Mouse (Mus musculus) liver, embryonic 16.5 days (tissue): ENCODE data around the gene Itpa. TPM values are rescaled to one million over a fixed set of nuclear protein-coding genes. Genes with fewer than 3 reads are reported as not detected.

Experiments used
- ATAC-seq: fragments of 200-750 bp; cut with Nextera tagmentation; 2 replicates; pipeline ENCODE4 v1.8.0; 2017; ENCODE audit warnings: low read depth, mild to moderate bottlenecking, moderate number of reproducible peaks, moderate library complexity
- H3K27ac ChIP-seq: fragments of 300-500 bp; sonication (generic); 2 replicates; pipeline ENCODE4 v1.5.1; 2014; ENCODE audit warnings: mild to moderate bottlenecking, low read length
- H3K27me3 ChIP-seq: fragments of 300-500 bp; sonication (generic); 2 replicates; pipeline ENCODE4 v1.6.1; 2014; ENCODE audit warnings: low read depth, low read length, mixed read lengths; ENCODE audit not compliant: control insufficient read depth, insufficient read depth
- H3K36me3 ChIP-seq: fragments of 300-500 bp; sonication (generic); 2 replicates; pipeline ENCODE4 v1.6.1; 2014; ENCODE audit warnings: mild to moderate bottlenecking; ENCODE audit not compliant: control insufficient read depth, insufficient read depth
- H3K4me1 ChIP-seq: fragments of 300-500 bp; sonication (generic); 2 replicates; pipeline ENCODE4 v1.6.1; 2014; ENCODE audit warnings: low read depth, low read length, mixed read lengths; ENCODE audit not compliant: control insufficient read depth
- H3K4me2 ChIP-seq: fragments of 300-500 bp; sonication (generic); 2 replicates; pipeline ENCODE4 v1.6.1; 2014; ENCODE audit warnings: low read depth, low read length, mixed read lengths
- H3K4me3 ChIP-seq: fragments of 300-500 bp; sonication (generic); 2 replicates; pipeline ENCODE4 v1.5.1; 2014; ENCODE audit warnings: low read depth, mild to moderate bottlenecking, low read length
- H3K9ac ChIP-seq: fragments of 300-500 bp; sonication (generic); 2 replicates; pipeline ENCODE4 v1.6.1; 2014; ENCODE audit warnings: low read depth, low read length
- H3K9me3 ChIP-seq: fragments of 300-500 bp; sonication (generic); replicated peaks from 2 replicates; pipeline ENCODE4 v1.6.1; 2016; ENCODE audit warnings: low read length; ENCODE audit not compliant: control insufficient read depth
- WGBS: fragments of 180-500 bp; shearing (Covaris S2); extraction: QIAGEN DNeasy Blood & Tissue Kit; methylation state at CpG from one replicate; pipeline ENCODE4 v1.1.7; 2014; ENCODE audit not compliant: insufficient replicate concordance; 5-methylcytosine and 5-hydroxymethylcytosine counted together
- polyA plus RNA-seq: library from polyadenylated mRNA; unstranded; fragments of >200 nt; fragmentation: Nextera tagmentation; extraction: Ambion mirVana; gene quantifications from 2 replicates; pipeline ENCODE4 v1.2.1, GENCODE M21; 2015

The Itpa gene
- polyA plus RNA-seq, 1 experiment from 2014 or later, result 37.0 TPM

- ATAC-seq, result no peak
Measured at GRCm38 (mm10) chr2:130697821-130698266, 30.4 kb downstream of the Itpa start.

GRCm38 (mm10) chr2:130704040-130705001, 36.9 kb downstream of the Itpa start:
- H3K27ac ChIP-seq, result no peak overlapping the region
- H3K9ac ChIP-seq, result no peak overlapping the region
- no peak for ATAC-seq
- peaks cover 3% of the 10 kb centered on the region; the same call in 1 of the 2 replicates for H3K4me1 ChIP-seq
- no peaks in the 10 kb centered on the region for H3K36me3 ChIP-seq
- no peak overlapping the region for H3K4me3 ChIP-seq
- H3K4me2 ChIP-seq, result no peak overlapping the region
- 52% methylated on average over 9 of the region's 9 CpGs for WGBS
- no peaks in the 10 kb centered on the region for H3K9me3 ChIP-seq
- peaks cover 6% of the 10 kb centered on the region for H3K27me3 ChIP-seq

More at GRCm38 (mm10) chr2:130697821-130698266, 30.4 kb downstream of the Itpa start:
- WGBS, result 22% methylated on average over 14 of the region's 14 CpGs
- H3K4me3 ChIP-seq, result peak overlapping the region; percentile 55
- H3K4me1 ChIP-seq, result peaks cover 3% of the 10 kb centered on the region; the same call in 1 of the 2 replicates
- H3K27me3 ChIP-seq, result peaks cover 43% of the 10 kb centered on the region
- H3K4me2 ChIP-seq, result peak overlapping the region; percentile 80
- no peak overlapping the region for H3K9ac ChIP-seq
- no peaks in the 10 kb centered on the region for H3K9me3 ChIP-seq
- no peak overlapping the region for H3K27ac ChIP-seq
- no peaks in the 10 kb centered on the region for H3K36me3 ChIP-seq

GRCm38 (mm10) chr2:130705178-130705577, 37.8 kb downstream of the Itpa start:
- Histone ChIP-seq H3K27me3 (no peaks in the 10 kb centered on the region), H3K4me3 (no peak overlapping the region), H3K4me1 (peaks cover 3% of the 10 kb centered on the region; the same call in 1 of the 2 replicates), H3K9ac (no peak overlapping the region), H3K27ac (no peak overlapping the region), H3K9me3 (no peaks in the 10 kb centered on the region), H3K36me3 (no peaks in the 10 kb centered on the region), H3K4me2 (no peak overlapping the region)
- 67% methylated on average over 6 of the region's 6 CpGs for WGBS
- ATAC-seq, result no peak

- WGBS, result 49% methylated on average over 4 of the region's 4 CpGs
- peak; percentile 64 for ATAC-seq
Measured at GRCm38 (mm10) chr2:130706602-130707001, 39.2 kb downstream of the Itpa start.

GRCm38 (mm10) chr2:130707057-130707456, 39.6 kb downstream of the Itpa start:
- no peaks in the 10 kb centered on the region for H3K9me3 ChIP-seq
- H3K27me3 ChIP-seq, result no peaks in the 10 kb centered on the region
- no peak overlapping the region for H3K9ac ChIP-seq
- H3K27ac ChIP-seq, result peak overlapping the region; percentile 52
- no peak overlapping the region for H3K4me2 ChIP-seq
- 0 out of 2 replicates have a peak, but pooled peaks have one; percentile 48 for ATAC-seq
- H3K4me3 ChIP-seq, result no peak overlapping the region
- 19% methylated on average over 10 of the region's 10 CpGs for WGBS
- H3K36me3 ChIP-seq, result no peaks in the 10 kb centered on the region
- H3K4me1 ChIP-seq, result peaks cover 3% of the 10 kb centered on the region; the same call in 1 of the 2 replicates

More at GRCm38 (mm10) chr2:130706602-130707001, 39.2 kb downstream of the Itpa start:
- Histone ChIP-seq H3K9ac (no peak overlapping the region), H3K27ac (peak overlapping the region; percentile 52), H3K27me3 (no peaks in the 10 kb centered on the region), H3K4me3 (no peak overlapping the region), H3K4me2 (no peak overlapping the region), H3K4me1 (peaks cover 3% of the 10 kb centered on the region; the same call in 1 of the 2 replicates), H3K36me3 (no peaks in the 10 kb centered on the region), H3K9me3 (no peaks in the 10 kb centered on the region)

GRCm38 (mm10) chr2:130717951-130718350, 50.5 kb downstream of the Itpa start:
- Histone ChIP-seq H3K9me3 (no peaks in the 10 kb centered on the region), H3K27ac (no peak overlapping the region), H3K27me3 (no peaks in the 10 kb centered on the region), H3K4me2 (no peak overlapping the region), H3K4me3 (no peak overlapping the region), H3K36me3 (no peaks in the 10 kb centered on the region; the same call in 1 of the 2 replicates), H3K4me1 (no peaks in the 10 kb centered on the region), H3K9ac (no peak overlapping the region)
- ATAC-seq, result no peak
- 50% methylated on average over 6 of the region's 6 CpGs for WGBS

GRCm38 (mm10) chr2:130724369-130724768, 57.0 kb downstream of the Itpa start:
- Histone ChIP-seq H3K9me3 (no peaks in the 10 kb centered on the region), H3K4me1 (no peaks in the 10 kb centered on the region), H3K27me3 (no peaks in the 10 kb centered on the region), H3K36me3 (peaks cover 14% of the 10 kb centered on the region), H3K4me3 (no peak overlapping the region), H3K4me2 (no peak overlapping the region), H3K27ac (no peak overlapping the region), H3K9ac (no peak overlapping the region)
- no peak for ATAC-seq
- WGBS, result 62% methylated on average over 4 of the region's 4 CpGs

- Histone ChIP-seq H3K27me3 (no peaks in the 10 kb centered on the region), H3K4me3 (no peak overlapping the region), H3K4me1 (no peaks in the 10 kb centered on the region), H3K27ac (no peak overlapping the region), H3K4me2 (no peak overlapping the region), H3K9me3 (no peaks in the 10 kb centered on the region; the same call in 1 of the 2 replicates), H3K36me3 (peaks cover 24% of the 10 kb centered on the region), H3K9ac (no peak overlapping the region)
- WGBS, result 75% methylated on average over 1 of the region's 1 CpGs
- no peak for ATAC-seq
Measured at GRCm38 (mm10) chr2:130727752-130728151, 60.3 kb downstream of the Itpa start.
